Mouse (Mus musculus) G1E (cell line): Measurements from ENCODE around the gene Ccr1l1. TPM values are rescaled to one million over a fixed set of nuclear protein-coding genes. Genes with fewer than 3 reads are reported as not detected.

ENCODE experiments used
- ATAC-seq: 2 replicates; pipeline ENCODE4 v1.8.0; 2016; ENCODE audit warnings: mild to moderate bottlenecking; ENCODE audit not compliant: insufficient number of reproducible peaks, poor library complexity, low FRiP score, severe bottlenecking; ENCODE audit errors: extremely low read depth
- DNase-seq: peaks from one replicate; pipeline ENCODE4 v3.0.0; 2012; ENCODE audit warnings: low spot score
- H3K27me3 ChIP-seq: 2 replicates; pipeline ENCODE4 v1.6.1; 2012; ENCODE audit warnings: mild to moderate bottlenecking, low read length, inconsistent platforms; ENCODE audit not compliant: insufficient read depth
- H3K36me3 ChIP-seq: replicated peaks from 2 replicates; pipeline ENCODE3; 2012; ENCODE audit warnings: mild to moderate bottlenecking, inconsistent platforms
- H3K4me1 ChIP-seq: 2 replicates; pipeline ENCODE4 v1.6.1; 2012; ENCODE audit warnings: low read depth, low read length, inconsistent platforms, mixed read lengths; ENCODE audit not compliant: insufficient read depth
- H3K4me3 ChIP-seq: 2 replicates; pipeline ENCODE4 v1.5.1; 2012; ENCODE audit warnings: low read depth, mild to moderate bottlenecking, inconsistent platforms, low read length, moderate library complexity, mixed read lengths
- H3K9me3 ChIP-seq: replicated peaks from 2 replicates; pipeline ENCODE4 v1.6.1; 2012; ENCODE audit warnings: inconsistent platforms
- CTCF ChIP-seq: IDR thresholded peaks from 2 replicates; pipeline ENCODE4 v1.5.1; 2012; ENCODE audit warnings: low read depth, low read length, inconsistent platforms, mixed read lengths
- GATA1 ChIP-seq: IDR thresholded peaks from 2 replicates; pipeline ENCODE4 v1.6.1; 2012; ENCODE audit warnings: borderline replicate concordance, low read length, inconsistent platforms, mixed read lengths
- GATA2 ChIP-seq: IDR thresholded peaks from 2 replicates; pipeline ENCODE4 v1.6.1; 2012; ENCODE audit warnings: low read depth, low read length, inconsistent platforms, borderline replicate concordance
- POLR2AphosphoS5 ChIP-seq: IDR thresholded peaks from 2 replicates; pipeline ENCODE4 v1.6.1; 2012; ENCODE audit warnings: low read depth, low read length, inconsistent platforms; ENCODE audit not compliant: insufficient replicate concordance
- TAL1 ChIP-seq: conservative IDR thresholded peaks from 2 replicates; pipeline ENCODE4 v1.6.1; 2012; ENCODE audit warnings: low read depth, low read length, inconsistent platforms, mixed read lengths
- polyA plus RNA-seq: library from polyadenylated mRNA; stranded (reverse); fragments of >175 nt; gene quantifications from 2 replicates; pipeline ENCODE4 v1.2.3, GENCODE M21; 2012
- total RNA-seq, 2 experiments: library from RNA; stranded (forward) in 1 of 2; stranded (reverse) in 1 of 2; fragments of 200-1000 nt in 1 of 2; fragments of >200 nt in 1 of 2; fragmentation: Nextera tagmentation in 1 of 2; gene quantifications; 2 replicates each; pipeline ENCODE4 v1.2.3; 2014 to 2017

Gene Ccr1l1
- total and polyA plus RNA-seq, 3 experiments = 0.11 TPM; not detected in 2

DNA sequence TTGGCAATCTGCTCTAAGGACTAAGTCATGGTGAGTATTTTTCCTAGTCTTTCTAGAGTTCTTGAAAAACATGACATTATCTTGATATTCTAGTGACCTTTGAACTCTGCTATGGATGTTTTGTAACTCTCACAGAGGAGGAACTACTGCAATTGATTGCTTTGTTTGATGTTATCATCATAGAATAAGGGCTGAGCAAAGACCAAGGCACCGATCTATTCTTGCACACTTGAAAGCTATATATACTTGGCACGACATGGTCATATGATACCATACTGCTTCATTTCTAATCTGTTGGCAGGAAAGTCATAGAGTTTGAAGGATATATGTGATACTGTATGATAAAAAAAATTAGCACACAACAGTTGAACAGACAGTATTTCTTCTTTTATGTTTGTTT lies 21.6 kb upstream of the Ccr1l1 start:
- ATAC-seq (no peak), DNase-seq (no peak)
- Histone ChIP-seq H3K9me3 (no peaks in the 10 kb centered on the region), H3K4me3 (no peak overlapping the region), H3K27me3 (no peaks in the 10 kb centered on the region), H3K4me1 (peaks cover 30% of the 10 kb centered on the region), H3K36me3 (no peaks in the 10 kb centered on the region)
- TF ChIP-seq GATA1 (no peak), CTCF (no peak), GATA2 (no peak), TAL1 (no peak), POLR2AphosphoS5 (no peak)

DNA sequence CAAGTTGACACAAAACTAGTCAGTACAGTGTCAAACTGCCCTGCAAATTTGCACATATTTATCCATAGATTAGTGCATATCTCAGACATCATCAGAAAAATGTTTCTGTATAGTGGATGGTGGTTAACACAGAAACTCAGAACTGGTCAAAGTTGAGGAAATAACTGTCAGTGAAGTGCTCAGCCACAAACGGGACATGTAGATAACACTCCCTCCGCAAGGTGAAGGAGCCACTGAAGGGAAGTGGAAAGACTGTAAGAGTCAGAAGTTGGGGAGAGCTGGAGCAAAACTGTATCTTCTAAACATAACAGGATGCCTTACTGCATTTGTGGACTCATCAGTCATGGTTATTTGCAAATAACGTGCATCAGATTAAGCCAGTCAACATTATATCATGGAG lies 19.5 kb upstream of the Ccr1l1 start:
- peak; percentile 86 for ATAC-seq
- TF ChIP-seq CTCF (no peak), GATA1 (no peak), TAL1 (no peak), POLR2AphosphoS5 (no peak), GATA2 (no peak)
- no peaks in the 10 kb centered on the region for H3K27me3 ChIP-seq
- no peak overlapping the region for H3K4me3 ChIP-seq
- H3K4me1 ChIP-seq = peaks cover 39% of the 10 kb centered on the region
- DNase-seq = no peak
- no peaks in the 10 kb centered on the region for H3K9me3 ChIP-seq
- H3K36me3 ChIP-seq = no peaks in the 10 kb centered on the region

DNA sequence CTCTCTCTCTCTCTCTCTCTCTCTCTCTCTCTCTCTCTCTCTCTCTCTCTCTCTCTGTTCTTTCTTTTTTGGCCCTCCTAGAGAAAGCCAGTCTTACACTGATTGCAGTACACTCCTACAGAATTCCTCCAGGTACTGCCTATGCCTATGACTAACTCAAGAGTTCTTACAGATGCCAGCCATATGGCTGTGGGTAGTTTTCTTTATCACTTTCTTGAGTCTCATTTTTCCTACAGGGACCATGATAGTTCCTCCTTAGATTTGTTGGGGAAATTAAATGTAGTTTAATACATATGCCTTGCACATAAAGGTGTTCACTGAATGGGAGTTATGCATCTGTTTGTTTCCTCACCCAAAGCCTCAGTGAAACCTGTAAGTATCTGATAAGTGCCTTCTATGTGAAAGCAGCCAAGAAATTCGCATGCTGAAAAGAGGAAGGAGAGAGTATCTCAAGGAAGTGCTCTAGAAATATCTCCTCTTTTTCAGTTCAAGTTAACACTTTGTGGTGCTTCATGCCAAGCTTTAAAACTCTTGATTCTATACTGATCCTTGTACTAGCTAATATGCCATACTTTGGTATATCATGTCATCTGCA lies 13.2 kb upstream of the Ccr1l1 start:
- Histone ChIP-seq H3K36me3 (no peaks in the 10 kb centered on the region), H3K4me1 (peaks cover 52% of the 10 kb centered on the region), H3K4me3 (no peak overlapping the region; the same call in 1 of the 2 replicates), H3K9me3 (no peaks in the 10 kb centered on the region), H3K27me3 (no peaks in the 10 kb centered on the region)
- ATAC-seq (peak; percentile 62), DNase-seq (no peak)
- TF ChIP-seq POLR2AphosphoS5 (no peak), TAL1 (peak; percentile 61), GATA1 (no peak), GATA2 (no peak), CTCF (no peak)

DNA sequence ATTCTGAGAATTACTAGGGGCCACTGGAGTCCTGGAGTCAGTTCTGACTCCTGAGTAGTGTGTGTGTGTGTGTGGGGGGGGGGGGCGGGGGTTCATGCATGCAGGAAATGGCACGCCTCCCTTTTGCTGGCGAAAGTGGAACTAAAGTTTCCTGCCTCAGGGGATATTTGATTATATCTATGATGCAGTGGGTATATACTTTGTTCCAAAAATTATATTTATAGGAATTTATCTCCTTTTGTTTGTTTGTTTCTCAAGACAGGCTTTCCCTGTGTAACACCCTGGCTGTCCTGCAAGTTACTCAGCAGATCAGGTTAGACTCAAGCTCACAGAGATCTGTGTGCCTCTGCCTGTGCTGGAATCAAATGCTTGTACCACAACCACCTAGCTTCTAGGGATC lies 11.5 kb upstream of the Ccr1l1 start:
- DNase-seq (no peak), ATAC-seq (no peak)
- Histone ChIP-seq H3K9me3 (no peaks in the 10 kb centered on the region), H3K4me3 (no peak overlapping the region), H3K27me3 (no peaks in the 10 kb centered on the region), H3K4me1 (peaks cover 61% of the 10 kb centered on the region), H3K36me3 (no peaks in the 10 kb centered on the region)
- TF ChIP-seq GATA2 (no peak), GATA1 (no peak), POLR2AphosphoS5 (no peak)

DNA sequence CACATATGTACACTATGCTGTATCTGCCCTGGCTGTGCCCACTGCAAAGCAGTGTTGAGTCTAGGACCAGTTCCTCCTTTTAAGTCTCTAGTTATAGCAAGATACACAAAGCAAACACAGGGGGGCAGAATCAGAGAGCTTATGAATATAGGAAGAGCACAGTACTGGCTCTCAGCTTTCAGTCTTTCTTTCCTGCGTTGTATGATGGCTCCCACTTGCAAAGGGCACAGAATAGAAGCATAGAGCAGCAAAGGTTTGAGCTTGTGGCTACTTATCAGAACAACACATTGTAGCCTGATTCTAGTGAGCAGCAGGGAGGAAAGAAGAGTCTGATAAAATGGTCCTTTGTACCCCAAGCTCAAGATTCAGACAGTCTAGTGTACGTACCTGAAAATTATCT lies 8.0 kb upstream of the Ccr1l1 start:
- no peak for TF ChIP-seq GATA2
- TF ChIP-seq TAL1 = peak; percentile 29; the same call in 1 of the 2 replicates
- no peak for TF ChIP-seq GATA1
- DNase-seq = peak; percentile 30
- H3K27me3 ChIP-seq = no peaks in the 10 kb centered on the region
- no peaks in the 10 kb centered on the region for H3K36me3 ChIP-seq
- peak overlapping the region; percentile 20; the same call in 1 of the 2 replicates for H3K4me3 ChIP-seq
- ATAC-seq = 0 out of 2 replicates have a peak, but pooled peaks have one; percentile 4
- H3K9me3 ChIP-seq = no peaks in the 10 kb centered on the region
- H3K4me1 ChIP-seq = peaks cover 73% of the 10 kb centered on the region

DNA sequence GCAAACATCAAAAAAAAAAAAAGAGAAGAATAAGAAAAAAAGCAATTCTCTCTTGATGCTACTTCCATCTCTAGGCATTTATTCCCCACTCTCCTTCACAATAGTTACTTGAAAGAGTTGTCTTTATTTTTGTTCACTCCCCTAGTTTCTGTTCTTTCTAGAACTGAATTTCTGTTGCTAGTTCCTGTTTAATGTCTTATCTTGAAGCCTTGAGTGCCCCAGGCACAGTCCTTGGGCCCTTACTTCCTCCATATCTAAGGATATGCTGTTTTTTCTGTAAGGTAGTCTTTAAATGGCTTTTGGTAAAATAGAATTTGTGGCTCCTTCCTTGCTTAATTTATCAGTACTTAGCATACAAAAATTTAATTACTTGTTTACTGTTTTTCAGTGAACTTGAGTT lies 6.7 kb upstream of the Ccr1l1 start:
- TF ChIP-seq GATA2 (no peak), TAL1 (peak; percentile 27; the same call in 1 of the 2 replicates), GATA1 (no peak)
- Histone ChIP-seq H3K4me3 (no peak overlapping the region), H3K27me3 (no peaks in the 10 kb centered on the region), H3K4me1 (peaks cover 62% of the 10 kb centered on the region), H3K9me3 (no peaks in the 10 kb centered on the region), H3K36me3 (no peaks in the 10 kb centered on the region)
- DNase-seq (no peak), ATAC-seq (peak; percentile 24; the same call in 1 of the 2 replicates)

DNA sequence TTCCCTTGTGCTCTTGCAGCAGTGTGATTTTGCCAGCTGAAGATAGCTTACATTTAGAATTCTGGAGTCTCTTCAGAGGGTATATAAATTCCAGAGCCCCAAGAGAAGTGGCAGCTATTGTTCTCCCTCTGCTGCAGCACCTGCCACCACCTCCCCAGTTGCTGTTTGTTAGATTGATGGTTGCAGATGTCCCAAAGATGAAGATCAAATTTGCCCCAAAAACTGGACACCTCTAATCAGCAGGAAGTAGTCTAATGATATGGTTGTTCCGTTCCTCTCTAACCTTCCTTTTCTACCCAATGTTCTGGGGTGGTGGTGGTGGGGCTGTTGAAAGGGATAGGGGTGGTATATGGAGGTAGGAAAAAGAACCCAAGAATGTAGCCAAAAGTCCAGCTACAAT lies 4.5 kb upstream of the Ccr1l1 start:
- Histone ChIP-seq H3K9me3 (no peaks in the 10 kb centered on the region), H3K27me3 (no peaks in the 10 kb centered on the region), H3K4me1 (peaks cover 61% of the 10 kb centered on the region), H3K4me3 (no peak overlapping the region), H3K36me3 (no peaks in the 10 kb centered on the region)
- no peak for TF ChIP-seq TAL1
- TF ChIP-seq GATA2 = no peak
- no peak for TF ChIP-seq POLR2AphosphoS5
- no peak for TF ChIP-seq CTCF
- TF ChIP-seq GATA1 = no peak
- no peak for ATAC-seq
- DNase-seq = no peak
